Mouse (Mus musculus) thymus, adult 2 months (tissue): ENCODE results near the gene Rasl10a.

Source experiments
- CTCF ChIP-seq: fragments of 200-500 bp; IDR thresholded peaks from 2 replicates; pipeline ENCODE4 v1.5.1; 2012; ENCODE audit warnings: mild to moderate bottlenecking, control low read depth, low read length, moderate library complexity, borderline replicate concordance; ENCODE audit not compliant: control insufficient read depth, poor library complexity, insufficient read depth; ENCODE audit errors: extremely low read depth
- POLR2A ChIP-seq: fragments of 200-500 bp; IDR thresholded peaks from 2 replicates; pipeline ENCODE4 v1.6.1; 2012; ENCODE audit warnings: mild to moderate bottlenecking, low read length, control low read depth, moderate library complexity; ENCODE audit not compliant: control insufficient read depth, poor library complexity, insufficient read depth; ENCODE audit errors: extremely low read depth

DNA sequence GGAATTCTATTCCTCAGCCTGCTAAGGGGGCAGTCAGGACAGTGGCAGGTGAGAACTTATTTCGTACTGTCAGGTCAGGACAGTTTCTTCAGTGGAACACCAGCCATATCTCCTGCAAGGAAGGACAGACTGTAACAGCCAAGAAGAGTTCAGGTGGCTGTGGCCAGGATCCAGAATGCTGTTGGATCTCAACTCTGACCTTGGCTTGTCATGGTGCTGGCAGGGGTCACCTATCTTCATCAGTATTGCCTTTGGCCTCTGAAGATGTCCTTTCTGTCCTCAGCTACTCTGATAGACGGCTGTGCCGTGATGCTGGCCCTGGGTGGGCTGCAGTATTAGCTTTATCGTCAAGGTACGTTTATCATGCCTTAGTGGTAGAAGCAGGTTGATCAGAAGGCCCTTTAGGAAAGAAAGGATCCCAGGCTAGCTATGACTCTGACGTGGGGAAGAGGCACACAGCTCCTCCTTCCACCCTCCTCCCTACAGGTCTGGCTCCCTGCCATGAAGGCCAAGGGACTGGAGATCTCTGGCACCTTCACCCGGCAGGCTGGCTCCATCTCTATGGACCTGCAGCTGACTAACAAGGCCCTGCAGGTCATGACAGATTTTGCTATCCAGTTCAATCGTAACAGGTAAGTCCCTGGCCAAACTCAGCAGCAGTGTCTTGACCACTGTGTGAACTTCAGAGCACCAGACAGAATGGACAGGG lies 20.6 kb upstream of the Rasl10a start:
- TF ChIP-seq POLR2A (no peak), CTCF (no peak)
